Mouse (Mus musculus) retina, postnatal 1 day (tissue): Measurements from ENCODE around the gene Pan3.

Experiments used
- DNase-seq: peaks from one replicate; pipeline ENCODE4 v3.0.0-alpha.2; 2012

Gene Pan3

GRCm38 (mm10) chr5:147432927-147433326 lies 3.0 kb downstream of the Pan3 start:
- no peak for DNase-seq

DNA sequence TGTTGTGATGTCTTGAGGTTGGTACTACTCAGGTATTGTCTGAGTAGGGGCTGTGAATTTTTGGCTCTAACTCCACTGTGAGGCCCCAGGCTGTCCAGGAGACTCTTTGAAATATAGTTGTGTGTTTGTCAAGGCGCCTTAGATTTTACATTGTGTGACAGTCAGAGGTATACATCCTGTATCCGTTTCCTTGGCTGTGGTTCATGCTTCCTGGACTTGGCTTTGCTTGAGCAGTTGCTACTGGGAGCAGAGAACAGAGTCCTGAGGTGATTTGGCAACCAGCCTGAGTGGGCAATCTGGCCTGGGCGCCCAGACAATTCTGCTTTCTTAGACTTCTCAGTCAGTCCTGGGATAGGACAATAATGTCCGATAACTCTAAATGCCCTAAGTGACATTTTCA lies 5.3 kb downstream of the Pan3 start:
- DNase-seq: no peak

GRCm38 (mm10) chr5:147435751-147436150 lies 5.8 kb downstream of the Pan3 start:
- DNase-seq: no peak

GRCm38 (mm10) chr5:147436491-147436890 lies 6.5 kb downstream of the Pan3 start:
- DNase-seq: no peak

- DNase-seq: no peak
These were observed 11.1 kb downstream of the Pan3 start for GRCm38 (mm10) chr5:147440996-147441507.

DNA sequence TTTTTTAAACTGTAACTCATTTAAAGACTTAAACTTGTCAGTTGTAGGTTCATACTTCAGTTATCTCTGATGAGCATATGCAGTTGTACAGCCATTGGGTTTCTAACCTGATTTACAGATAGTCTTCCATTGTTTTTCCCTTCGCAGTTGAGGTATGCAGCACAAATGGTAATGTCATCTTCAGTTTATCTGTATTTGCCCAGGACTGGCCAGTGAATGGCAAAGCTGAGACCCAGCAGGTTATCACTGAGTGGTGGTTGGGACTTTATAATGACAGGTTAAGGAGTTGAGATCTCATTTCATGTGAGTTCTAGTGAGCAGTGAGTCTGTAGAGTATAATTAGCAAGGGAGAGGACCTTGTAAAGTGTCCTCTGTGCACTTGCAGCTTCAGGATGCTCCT lies 12.0 kb downstream of the Pan3 start:
- DNase-seq: no peak

- no peak for DNase-seq
These were observed 12.8 kb downstream of the Pan3 start for GRCm38 (mm10) chr5:147442741-147443140.

DNA sequence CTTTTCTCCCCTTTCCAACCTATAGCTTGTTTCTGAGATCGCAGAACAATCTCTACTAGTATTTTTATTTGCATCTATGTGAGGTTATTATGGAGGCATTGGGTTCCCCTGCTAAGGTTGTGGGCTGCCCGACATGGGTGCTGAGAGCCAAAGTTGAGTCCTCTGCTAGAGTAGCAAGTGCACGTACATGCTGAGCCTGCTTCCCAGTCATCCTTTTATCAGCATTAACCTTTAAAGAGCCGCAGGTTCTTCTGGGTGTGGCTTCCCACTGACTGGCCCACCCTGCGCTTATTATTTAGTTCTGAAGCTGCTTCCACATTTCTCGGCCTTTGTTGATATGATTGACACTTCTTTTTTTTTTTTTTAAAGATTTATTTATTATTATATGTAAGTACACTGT lies 14.3 kb downstream of the Pan3 start:
- DNase-seq: no peak

DNA sequence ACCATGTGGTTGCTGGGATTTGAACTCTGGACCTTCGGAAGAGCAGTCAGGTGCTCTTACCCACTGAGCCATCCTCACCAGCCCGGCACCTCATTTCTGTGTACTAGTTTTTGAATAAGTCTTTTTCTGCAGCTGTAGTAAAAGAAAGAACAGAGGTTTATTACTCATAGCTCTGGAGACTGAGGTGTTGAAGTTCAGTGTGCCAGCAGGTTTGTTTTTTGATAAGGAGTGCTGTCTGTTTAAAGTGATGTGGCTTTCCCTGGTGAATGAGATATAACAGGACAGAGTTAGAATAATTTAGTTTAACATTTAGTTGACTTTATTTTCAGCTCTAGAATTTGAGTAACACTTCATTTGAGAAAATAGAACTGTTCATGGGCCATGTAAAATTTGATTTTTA lies 14.8 kb downstream of the Pan3 start:
- DNase-seq: no peak

DNA sequence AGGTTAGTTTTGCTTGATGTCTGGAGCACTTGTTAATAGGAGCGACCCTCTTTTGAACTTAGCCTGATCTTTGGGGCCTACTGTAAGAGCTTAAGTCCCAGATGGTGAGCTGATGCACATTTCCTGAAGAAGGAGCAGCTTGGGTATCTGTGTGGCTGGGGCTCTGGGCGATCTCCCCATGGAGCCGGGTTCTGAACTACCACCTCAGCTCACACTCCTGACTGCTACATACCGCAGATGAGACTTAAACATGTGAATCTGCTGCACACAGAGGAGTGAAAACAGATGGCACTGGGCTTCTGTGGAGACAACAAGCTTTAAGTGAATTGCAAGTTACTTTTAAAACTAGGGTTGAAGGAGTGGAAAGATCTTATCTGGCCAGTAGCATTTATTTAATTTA lies 15.3 kb downstream of the Pan3 start:
- DNase-seq: no peak

- no peak for DNase-seq
These were observed 18.6 kb downstream of the Pan3 start for GRCm38 (mm10) chr5:147448526-147448925.

DNA sequence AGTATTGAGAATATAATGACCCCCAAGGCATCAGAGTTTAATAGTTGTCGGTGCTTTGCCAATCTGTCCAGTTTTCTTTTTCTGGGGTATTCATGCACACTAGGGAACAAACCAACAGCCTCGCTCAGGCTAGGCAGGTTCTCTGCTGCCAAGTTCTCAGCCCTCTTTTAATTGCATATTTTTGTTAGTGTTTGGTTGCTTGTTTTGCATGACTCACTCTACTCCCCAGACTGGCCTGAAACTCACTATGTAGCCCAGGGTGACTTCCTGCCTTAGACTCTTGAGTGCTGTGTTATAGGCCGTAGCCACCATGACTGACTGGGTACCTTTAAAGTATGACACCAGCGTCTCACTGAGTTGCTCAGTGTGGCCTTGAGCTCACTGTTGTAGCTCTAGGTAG lies 19.0 kb downstream of the Pan3 start:
- DNase-seq: no peak

- DNase-seq: no peak
These were observed 26.5 kb downstream of the Pan3 start for GRCm38 (mm10) chr5:147456491-147456890.

- DNase-seq: no peak
These were observed 30.0 kb downstream of the Pan3 start for GRCm38 (mm10) chr5:147459821-147460567.

DNA sequence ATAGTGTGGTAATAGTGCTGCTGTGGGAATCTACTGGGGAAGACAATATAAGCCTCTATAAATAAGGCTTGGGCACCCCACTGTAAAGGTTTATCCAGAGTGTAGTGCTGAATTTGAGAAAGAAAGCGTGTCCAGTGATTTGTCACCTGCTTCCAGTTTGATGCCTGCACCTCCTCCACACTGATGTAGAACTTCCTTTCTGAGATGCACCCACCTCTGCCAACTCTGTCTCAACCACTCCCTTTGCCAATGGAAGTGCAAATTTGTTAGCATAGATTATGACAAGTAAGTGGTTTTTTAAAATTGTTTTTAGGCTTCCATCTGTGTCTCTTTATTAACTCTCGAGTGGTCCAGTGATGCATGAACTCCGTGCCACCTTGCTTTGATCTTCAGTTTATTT lies 33.3 kb downstream of the Pan3 start:
- no peak for DNase-seq

- no peak for DNase-seq
These were observed 36.4 kb downstream of the Pan3 start for GRCm38 (mm10) chr5:147466361-147466760.

DNA sequence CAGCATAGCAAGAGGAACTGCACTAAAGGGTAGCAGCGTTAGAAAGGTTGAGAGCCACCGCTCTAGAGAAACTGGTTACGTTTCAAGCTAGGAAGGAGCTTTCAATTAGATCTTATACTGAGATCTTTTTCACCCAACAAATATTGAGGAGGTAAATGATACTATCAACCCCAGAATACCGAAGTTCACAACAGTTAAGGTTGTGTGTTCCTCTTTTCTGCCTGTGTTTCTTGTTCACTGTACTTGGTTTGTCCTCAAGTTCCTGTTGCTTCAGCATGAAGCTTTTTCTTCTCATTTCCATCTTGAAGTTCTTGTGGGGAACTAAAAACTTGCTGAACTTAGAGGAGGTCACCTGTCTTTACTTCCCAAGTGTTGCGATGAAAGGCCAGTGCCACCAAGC lies 41.2 kb downstream of the Pan3 start:
- no peak for DNase-seq

- DNase-seq: no peak
These were observed 43.1 kb downstream of the Pan3 start for GRCm38 (mm10) chr5:147473071-147473470.

GRCm38 (mm10) chr5:147473856-147474255 lies 43.9 kb downstream of the Pan3 start:
- no peak for DNase-seq

- no peak for DNase-seq
These were observed 46.1 kb downstream of the Pan3 start for GRCm38 (mm10) chr5:147476109-147476508.

DNA sequence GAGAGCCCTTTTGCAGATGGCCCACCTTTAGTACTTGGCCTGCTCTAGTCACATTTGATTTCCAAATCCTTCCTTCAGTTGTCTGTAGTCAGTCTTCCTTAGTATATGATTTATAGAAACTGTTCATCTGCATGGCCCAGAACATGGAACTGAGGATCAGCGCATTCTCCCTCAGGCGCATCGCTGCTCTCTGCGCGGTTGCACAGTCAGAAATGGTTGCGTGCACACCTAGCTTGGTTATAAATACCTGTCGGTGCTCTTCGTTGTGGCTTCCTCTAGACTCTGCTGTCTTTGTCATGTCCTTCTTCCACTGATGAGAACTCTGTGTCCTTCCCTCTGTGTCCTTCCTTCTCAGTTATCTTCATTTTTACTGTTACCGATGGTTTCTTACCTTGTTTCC lies 47.1 kb downstream of the Pan3 start:
- no peak for DNase-seq

DNA sequence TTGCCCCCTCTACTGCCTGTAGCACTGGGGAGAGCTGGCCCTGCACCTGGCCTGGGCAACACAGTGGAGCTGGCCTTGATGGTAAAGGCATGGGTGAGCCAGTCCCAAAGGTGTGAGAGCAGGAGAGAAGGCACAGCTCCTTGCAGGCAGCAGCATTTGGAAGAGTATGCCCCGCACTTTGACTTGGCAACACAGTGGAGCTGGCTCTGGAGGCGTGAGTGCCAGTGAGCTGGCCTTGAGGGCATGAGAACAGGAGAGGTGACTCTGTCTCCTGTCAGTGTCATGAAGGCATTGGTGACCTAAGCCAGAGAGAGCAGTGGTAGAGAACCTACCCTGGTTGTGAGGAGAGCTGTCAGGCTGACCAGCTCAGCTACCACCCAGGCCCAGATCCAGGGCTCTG lies 49.4 kb downstream of the Pan3 start:
- DNase-seq: no peak

DNA sequence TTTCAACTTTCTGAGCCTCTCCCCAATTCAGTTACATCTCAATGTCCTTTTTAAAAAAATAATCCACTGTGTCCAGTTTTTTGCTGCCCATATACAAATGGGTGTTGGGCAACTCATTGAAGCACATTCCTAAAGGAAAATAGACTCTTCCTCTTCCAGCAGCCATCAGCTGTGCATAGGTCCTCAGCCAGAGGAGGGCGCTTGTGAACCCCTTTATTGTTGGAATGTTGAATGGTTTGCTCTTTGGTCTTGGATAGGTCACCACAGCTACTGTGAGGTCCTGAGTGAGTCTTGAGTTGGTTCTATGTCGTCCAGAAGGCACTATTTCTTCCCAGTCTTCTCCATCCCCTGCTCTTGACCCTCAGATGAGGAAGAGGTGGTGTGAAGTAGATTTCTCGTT lies 54.2 kb downstream of the Pan3 start:
- DNase-seq: no peak

DNA sequence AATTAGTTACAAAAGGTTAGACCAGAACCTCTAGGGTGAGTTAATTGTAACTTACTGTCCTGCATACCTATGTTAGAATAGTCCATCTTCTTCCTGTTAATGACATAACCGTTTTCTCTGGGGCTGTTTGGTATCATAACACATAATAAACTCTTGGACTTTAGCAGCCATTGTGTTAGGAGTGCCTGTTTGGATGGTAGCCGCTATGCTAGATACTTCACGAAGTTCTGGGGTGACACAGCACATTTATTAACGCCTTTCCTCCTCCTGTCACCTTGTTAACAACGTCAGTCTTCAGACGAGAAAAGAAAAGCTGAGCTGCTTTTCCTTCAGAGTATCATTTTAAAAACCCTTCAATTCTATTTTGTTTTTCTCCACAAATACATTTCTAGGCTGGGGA lies 59.3 kb downstream of the Pan3 start:
- DNase-seq: no peak

- DNase-seq: no peak
These were observed 60.9 kb downstream of the Pan3 start for GRCm38 (mm10) chr5:147490907-147491306.
